Mouse (Mus musculus) frontal cortex, postnatal 10 days (tissue): ENCODE results near the gene Psma6.
"Not testable (repeated sequence)": the region's sequence is repeated elsewhere in the genome, so short reads cannot be mapped to it uniquely, and the experiment has no call there.

ENCODE experiments used
- DNase-seq, 2 experiments: peaks; one replicate each; pipeline ENCODE4 v3.0.0; 2022; ENCODE audit warnings: low spot score in 2 of 2, mixed read lengths in 1 of 2

Gene Psma6

GRCm38 (mm10) chr12:55392733-55393577, 8.9 kb downstream of the Psma6 start:
- DNase-seq, result no peak

GRCm38 (mm10) chr12:55395601-55396000, 11.6 kb downstream of the Psma6 start:
- not testable (repeated sequence) for DNase-seq

GRCm38 (mm10) chr12:55396536-55396935, 12.5 kb downstream of the Psma6 start:
- no peak for DNase-seq

GRCm38 (mm10) chr12:55397544-55398239, 13.7 kb downstream of the Psma6 start:
- no peak for DNase-seq

GRCm38 (mm10) chr12:55398240-55399127, 14.5 kb downstream of the Psma6 start:
- peak; percentile 84 to 86 for DNase-seq

- no peak for DNase-seq
These were observed 15.2 kb downstream of the Psma6 start for GRCm38 (mm10) chr12:55399128-55399677.

- DNase-seq, result no peak
These were observed 23.9 kb downstream of the Psma6 start for GRCm38 (mm10) chr12:55407888-55408287.

- DNase-seq, result no peak
These were observed 31.2 kb downstream of the Psma6 start for GRCm38 (mm10) chr12:55415255-55415654.

- DNase-seq, result no peak
These were observed 31.7 kb downstream of the Psma6 start for GRCm38 (mm10) chr12:55415762-55416161.

- DNase-seq, result no peak
These were observed 36.2 kb downstream of the Psma6 start for GRCm38 (mm10) chr12:55420220-55420619.

- no peak for DNase-seq
These were observed 38.0 kb downstream of the Psma6 start for GRCm38 (mm10) chr12:55422057-55422456.

- no peak for DNase-seq
These were observed 42.3 kb downstream of the Psma6 start for GRCm38 (mm10) chr12:55426300-55426699.

GRCm38 (mm10) chr12:55429201-55429600, 45.2 kb downstream of the Psma6 start:
- DNase-seq, result no peak

- DNase-seq, result no peak
These were observed 45.9 kb downstream of the Psma6 start for GRCm38 (mm10) chr12:55429956-55430355.

GRCm38 (mm10) chr12:55432284-55432919, 48.4 kb downstream of the Psma6 start:
- DNase-seq, result no peak

- no peak for DNase-seq
These were observed 48.9 kb downstream of the Psma6 start for GRCm38 (mm10) chr12:55432920-55433284.

GRCm38 (mm10) chr12:55433802-55434435, 49.9 kb downstream of the Psma6 start:
- no peak for DNase-seq

GRCm38 (mm10) chr12:55435080-55435479, 51.1 kb downstream of the Psma6 start:
- no peak for DNase-seq

- DNase-seq, result no peak
These were observed 53.3 kb downstream of the Psma6 start for GRCm38 (mm10) chr12:55437122-55437826.

GRCm38 (mm10) chr12:55438058-55438457, 54.0 kb downstream of the Psma6 start:
- DNase-seq, result no peak
